ENCODE assay signal across 8 mouse cellular contexts in genomic region chr7:89517460-89518390, GRCm38 (mm10). TPM values are rescaled to one million over a fixed set of nuclear protein-coding genes. Genes with fewer than 3 reads are reported as not detected.
A peak's percentile ranks its signal among the peaks of the same experiment; 100 is the strongest.
DNase-seq lines count a peak whose midpoint lies in the region; ATAC-seq and TF ChIP-seq lines count a peak whose summit lies in the region.

No protein-coding gene starts in this region.

- peak overlapping the region; percentile 81 for H3K9ac ChIP-seq in hindbrain, embryonic 13.5 days
- peak overlapping the region; percentile 73 for H3K9ac ChIP-seq in limb, embryonic 12.5 days (replicated peaks)
- H3K9ac ChIP-seq in midbrain, embryonic 13.5 days (replicated peaks): peak overlapping the region; percentile 76
- peak overlapping the region; percentile 83 for H3K9ac ChIP-seq in stomach, embryonic 16.5 days (ENCODE audit: low read length)

- peaks cover 28% of the 10 kb centered on the region for H3K4me1 ChIP-seq in hindbrain, embryonic 13.5 days (replicated peaks)
- peaks cover 19% of the 10 kb centered on the region for H3K4me1 ChIP-seq in limb, embryonic 12.5 days (replicated peaks)
- peaks cover 27% of the 10 kb centered on the region for H3K4me1 ChIP-seq in midbrain, embryonic 13.5 days (replicated peaks)
- H3K4me1 ChIP-seq in stomach, embryonic 16.5 days (ENCODE audit: control insufficient read depth, insufficient read depth, low read length): peaks cover 13% of the 10 kb centered on the region

- peak; percentile 90 for ATAC-seq in hindbrain, embryonic 13.5 days (ENCODE audit: low FRiP score)
- ATAC-seq in limb, embryonic 12.5 days (ENCODE audit: insufficient number of reproducible peaks, insufficient read depth, low FRiP score, low TSS enrichment, low read depth): peak; percentile 87
- ATAC-seq in midbrain, embryonic 13.5 days: peak; percentile 93
- ATAC-seq in stomach, embryonic 16.5 days (ENCODE audit: insufficient read depth, low FRiP score): peak; percentile 83

- H3K27ac ChIP-seq in gastrocnemius, adult 2 months: peak overlapping the region; percentile 83
- no peak overlapping the region for H3K27ac ChIP-seq in hindbrain, embryonic 13.5 days
- peak overlapping the region; percentile 64 for H3K27ac ChIP-seq in limb, embryonic 12.5 days
- H3K27ac ChIP-seq in midbrain, embryonic 13.5 days: no peak overlapping the region
- H3K27ac ChIP-seq in stomach, embryonic 16.5 days (ENCODE audit: low read length): peak overlapping the region; percentile 88

- under 1% methylated on average over 43 of the region's 61 CpGs for WGBS in hindbrain, embryonic 13.5 days
- WGBS in limb, embryonic 12.5 days: under 1% methylated on average over 58 of the region's 61 CpGs
- WGBS in midbrain, embryonic 13.5 days: under 1% methylated on average over 57 of the region's 61 CpGs
- under 1% methylated on average over 50 of the region's 61 CpGs for WGBS in stomach, embryonic 16.5 days

- peaks cover 18% of the 10 kb centered on the region for H3K27me3 ChIP-seq in hindbrain, embryonic 13.5 days
- peaks cover 19% of the 10 kb centered on the region for H3K27me3 ChIP-seq in limb, embryonic 12.5 days
- peaks cover 19% of the 10 kb centered on the region for H3K27me3 ChIP-seq in midbrain, embryonic 13.5 days
- no peaks in the 10 kb centered on the region for H3K27me3 ChIP-seq in stomach, embryonic 16.5 days (ENCODE audit: control insufficient read depth, insufficient read depth, low read length)

- peak overlapping the region; percentile 91 for H3K4me3 ChIP-seq in gastrocnemius, adult 2 months
- peak overlapping the region; percentile 71 for H3K4me3 ChIP-seq in hindbrain, embryonic 13.5 days
- peak overlapping the region; percentile 74 for H3K4me3 ChIP-seq in limb, embryonic 12.5 days (replicated peaks)
- peak overlapping the region; percentile 73 for H3K4me3 ChIP-seq in midbrain, embryonic 13.5 days (replicated peaks)
- H3K4me3 ChIP-seq in stomach, embryonic 16.5 days (replicated peaks; ENCODE audit: low read length): peak overlapping the region; percentile 71

- peak; percentile 75 for DNase-seq in adrenal gland, adult 2 months
- DNase-seq in cerebellum, postnatal 36 days: peak; percentile 32 to 42
- peak; percentile 87 for DNase-seq in gastrocnemius, adult 2 months
- no peak for DNase-seq in c-Kit-positive CD71-positive TER-119-positive erythroid progenitor cells, embryonic 14.5 days (ENCODE audit: low spot score)

- TF ChIP-seq CTCF in gastrocnemius, adult 2 months (IDR thresholded peaks at IDR 0.05): peak; percentile 67

- no peaks in the 10 kb centered on the region for H3K9me3 ChIP-seq in hindbrain, embryonic 13.5 days
- H3K9me3 ChIP-seq in limb, embryonic 12.5 days: peaks cover 7% of the 10 kb centered on the region; the same call in 1 of the 2 replicates
- H3K9me3 ChIP-seq in midbrain, embryonic 13.5 days: no peaks in the 10 kb centered on the region
- no peaks in the 10 kb centered on the region for H3K9me3 ChIP-seq in stomach, embryonic 16.5 days (replicated peaks; ENCODE audit: control insufficient read depth, low read length)

- H3K4me2 ChIP-seq in hindbrain, embryonic 13.5 days: peak overlapping the region; percentile 97
- peak overlapping the region; percentile 91 for H3K4me2 ChIP-seq in limb, embryonic 12.5 days
- H3K4me2 ChIP-seq in midbrain, embryonic 13.5 days (replicated peaks): peak overlapping the region; percentile 94
- peak overlapping the region; percentile 97 for H3K4me2 ChIP-seq in stomach, embryonic 16.5 days (ENCODE audit: low read depth, low read length)

- intact Hi-C loops in gastrocnemius, adult 2 months (cut with DNase I): loop anchor here (1.0 to 5.0 kb wide), 2 partner anchors 115 to 326 kb away; partner anchors contain the start of gene Me3

- H3K36me3 ChIP-seq in hindbrain, embryonic 13.5 days: no peaks in the 10 kb centered on the region
- no peaks in the 10 kb centered on the region for H3K36me3 ChIP-seq in limb, embryonic 12.5 days
- no peaks in the 10 kb centered on the region for H3K36me3 ChIP-seq in midbrain, embryonic 13.5 days
- no peaks in the 10 kb centered on the region for H3K36me3 ChIP-seq in stomach, embryonic 16.5 days (ENCODE audit: control insufficient read depth, insufficient read depth, low read length)

RNA-seq across cellular contexts. Expression of gene Prss23, which starts 9.3 kb away (rescaled TPM):
- total RNA-seq in adrenal gland, adult 2 months (2021): 10 to 100 TPM; 18.5 to 29.8 TPM
- polyA plus RNA-seq in adrenal gland, adult 2 months (2012; rRNA removed): 21.9 and 27.7 TPM in 2 replicates
- total RNA-seq in gastrocnemius, adult 2 months (2021): 10 to 100 TPM; 40.4 to 72.1 TPM
- 19.5 and 22.1 TPM in 2 replicates for polyA plus RNA-seq in hindbrain, embryonic 13.5 days (2015; fragmentation: Nextera tagmentation; extraction: Ambion mirVana)
- 19.2 and 19.3 TPM in 2 replicates for polyA plus RNA-seq in limb, embryonic 12.5 days (2016; fragmentation: Nextera tagmentation; extraction: Ambion mirVana)
- 12.6 and 14.4 TPM in 2 replicates for polyA plus RNA-seq in midbrain, embryonic 13.5 days (2015; fragmentation: Nextera tagmentation; extraction: Ambion mirVana)
- 69.7 and 71.4 TPM in 2 replicates for polyA plus RNA-seq in stomach, embryonic 16.5 days (2015; fragmentation: Nextera tagmentation; extraction: Ambion mirVana)

Comparison
In these comparisons a context has a peak if more than half of its experiments do, and no peak if none do; other contexts are left out.
1. H3K27ac ChIP-seq: peak in gastrocnemius, adult 2 months (single experiment), limb, embryonic 12.5 days (single experiment) and stomach, embryonic 16.5 days (single experiment); none in hindbrain, embryonic 13.5 days (single experiment) and midbrain, embryonic 13.5 days (single experiment).
2. Peak in every context shown above with its lines, with median percentiles within 50 percentile points of each other: H3K4me3 ChIP-seq, ATAC-seq, H3K4me2 ChIP-seq and H3K9ac ChIP-seq.